Mouse (Mus musculus): ENCODE results near the gene 2900026A02Rik.

- no peak for TF ChIP-seq EP300 (optimal IDR thresholded peaks at IDR 0.05)
- no peak for TF ChIP-seq CTCF (IDR thresholded peaks at IDR 0.05; ENCODE audit: low read depth)
These were observed 79.0 kb downstream of the 2900026A02Rik start for GRCm38 (mm10) chr5:113142018-113142417.
